Mouse (Mus musculus) urinary bladder, postnatal 25 days (tissue): ENCODE measurements at regions not wholly inside any gene's neighbourhood (a gene's known extent, or its start where the extent isn't known, plus 50 kb on each side); places are given as distances from the start of the nearest gene placed in this dataset.

Experiments used
- DNase-seq: peaks from one replicate; pipeline ENCODE4 v3.0.0; 2022; ENCODE audit warnings: low spot score

DNA sequence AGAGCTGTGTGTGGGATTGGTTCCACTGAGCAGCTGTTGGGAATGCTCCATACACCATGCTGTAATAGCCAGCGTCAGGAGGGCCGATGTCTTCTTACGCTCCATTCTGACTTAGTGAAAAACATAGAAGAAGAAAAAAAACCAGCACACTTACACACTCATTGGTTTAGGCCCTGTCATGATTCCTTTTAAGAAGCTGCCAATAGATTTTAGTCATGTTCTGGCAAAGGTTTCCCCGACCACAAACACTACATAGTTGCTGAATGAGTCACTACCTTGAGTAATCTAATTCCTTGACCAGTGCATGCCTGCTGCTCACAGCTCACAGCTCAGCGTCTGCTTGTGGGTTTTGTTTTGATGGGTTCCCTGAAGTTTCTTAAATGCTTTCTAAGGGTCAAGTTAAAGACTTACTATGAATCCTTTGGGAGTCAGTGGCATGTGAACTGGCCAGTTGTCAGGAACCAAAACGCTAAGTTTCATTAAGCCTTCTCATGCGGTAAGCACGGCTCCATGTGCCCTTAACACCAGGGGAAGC is 58.8 kb upstream of the Bach2 start:
- peak; percentile 27 for DNase-seq

DNA sequence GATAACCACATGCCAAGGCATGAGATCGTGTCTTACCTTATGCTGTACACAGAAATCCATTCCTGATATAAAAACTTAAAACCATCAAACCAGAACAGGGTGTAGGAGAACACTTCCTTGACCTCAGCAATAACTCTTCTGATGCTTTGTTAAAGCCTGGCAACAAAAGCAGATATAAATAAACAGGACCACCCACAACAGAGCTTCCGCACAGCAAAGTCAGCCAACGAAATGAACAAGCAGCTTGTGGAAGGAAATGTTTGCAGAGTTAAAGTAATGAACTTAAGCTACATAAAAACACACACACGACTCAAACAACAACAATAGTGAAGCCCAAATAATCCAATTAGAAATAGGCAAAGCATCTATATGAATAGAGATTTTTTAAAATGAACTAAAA is 54.8 kb upstream of the Bach2 start:
- DNase-seq = no peak

DNA sequence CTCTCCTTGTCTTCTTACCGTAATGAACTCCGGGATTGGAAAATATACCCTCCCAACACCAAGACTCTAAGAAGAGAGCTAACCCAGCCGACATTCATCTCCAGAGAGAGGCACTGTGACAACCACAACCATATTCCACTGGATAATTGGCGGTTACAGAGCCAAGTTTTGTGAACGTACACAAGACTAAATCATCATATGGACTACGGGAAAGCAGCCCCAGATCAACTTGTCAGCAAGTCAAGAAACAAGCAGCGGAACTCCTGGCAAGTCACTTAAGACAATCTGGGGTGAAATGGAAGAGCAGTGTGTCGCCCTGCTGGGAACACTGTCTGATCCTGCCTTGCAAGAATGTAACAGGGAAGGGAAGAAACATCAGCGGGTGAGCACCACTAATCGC is 52.6 kb upstream of the Bach2 start:
- DNase-seq = no peak

DNA sequence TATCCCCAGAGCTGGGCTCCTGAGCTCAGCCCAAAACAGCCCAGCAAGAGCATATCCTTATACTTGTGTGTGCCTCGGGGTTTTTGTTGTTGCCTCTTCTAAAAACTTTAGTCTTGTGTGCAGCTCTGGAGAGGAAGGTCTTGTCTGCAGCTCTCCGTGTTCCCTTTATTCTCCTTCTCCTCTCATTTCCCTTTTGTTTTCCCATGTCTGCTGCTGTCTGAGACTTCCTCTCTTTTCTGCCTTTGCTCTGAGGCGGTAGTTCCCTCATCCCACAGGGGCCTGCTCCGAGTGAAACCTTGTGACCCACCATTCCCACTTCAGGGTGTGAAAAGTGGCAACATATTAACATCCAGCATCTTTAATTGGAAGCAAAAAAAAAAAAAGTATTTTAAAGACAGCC is 51.5 kb upstream of the Bach2 start:
- DNase-seq = no peak

DNA sequence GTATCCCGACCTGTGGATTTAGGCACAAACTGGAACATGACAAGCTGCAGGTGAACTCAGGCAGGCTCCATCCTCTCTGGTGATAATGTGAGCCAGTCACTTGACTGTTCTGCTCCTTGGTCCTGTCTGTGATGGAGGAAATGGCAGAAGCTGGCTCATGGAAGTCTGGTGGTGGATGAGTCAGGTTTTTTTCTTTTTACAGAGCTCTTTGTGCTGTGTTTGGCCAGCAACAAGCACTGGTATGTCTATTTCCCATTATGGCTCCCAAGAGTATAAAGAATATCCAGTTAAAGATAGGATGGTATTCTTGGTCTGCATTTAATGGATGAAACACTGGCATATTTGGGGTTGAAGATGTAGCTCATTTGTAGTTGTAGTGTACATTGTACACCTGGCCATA is 50.5 kb upstream of the Bach2 start:
- no peak for DNase-seq

DNA sequence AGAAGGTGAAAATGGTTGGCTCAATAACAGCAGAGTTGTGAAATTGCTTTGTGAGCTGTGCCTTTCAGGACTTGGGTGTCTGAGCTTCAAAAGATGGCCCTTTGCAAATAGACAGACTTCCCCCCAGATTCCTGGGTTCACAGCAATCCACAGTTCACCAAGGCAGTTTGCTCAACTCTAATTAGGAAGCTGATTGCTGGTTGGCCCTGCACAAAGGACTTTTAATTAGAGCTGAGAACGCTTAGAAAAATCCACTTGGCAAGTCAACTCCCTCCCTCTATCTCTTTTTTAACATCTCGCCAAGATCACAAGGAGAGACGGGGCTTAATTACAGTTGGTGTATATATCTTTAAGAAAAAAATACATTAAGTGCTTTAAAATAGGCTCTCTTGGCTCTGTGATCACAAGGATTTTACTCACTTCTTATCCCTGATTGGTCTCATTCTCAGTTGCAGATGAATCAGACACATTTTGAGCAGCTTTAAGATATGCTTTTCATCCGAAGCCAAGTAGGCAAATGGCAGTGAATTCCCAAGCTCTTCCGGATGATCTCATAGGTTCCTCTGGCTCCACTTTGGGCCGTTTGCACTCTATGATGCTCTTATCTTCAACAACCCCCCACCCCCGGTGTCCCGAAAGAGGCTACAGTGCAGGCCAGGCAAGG is 49.7 kb upstream of the Bach2 start:
- no peak for DNase-seq
